Mouse (Mus musculus) stomach, embryonic 16.5 days (tissue): ENCODE measurements around the gene Ints7. TPM values are rescaled to one million over a fixed set of nuclear protein-coding genes. Genes with fewer than 3 reads are reported as not detected.

Experiments
- ATAC-seq: fragments of 200-750 bp; cut with Nextera tagmentation; 2 replicates; pipeline ENCODE4 v1.8.0; 2017; ENCODE audit warnings: moderate number of reproducible peaks, moderate TSS enrichment; ENCODE audit not compliant: insufficient read depth, low FRiP score
- H3K27ac ChIP-seq: fragments of 300-500 bp; sonication (generic); 2 replicates; pipeline ENCODE4 v1.5.1; 2014; ENCODE audit warnings: low read length
- H3K27me3 ChIP-seq: fragments of 300-500 bp; sonication (generic); 2 replicates; pipeline ENCODE4 v1.6.1; 2014; ENCODE audit warnings: low read length, control low read depth, mixed read lengths; ENCODE audit not compliant: control insufficient read depth, insufficient read depth
- H3K36me3 ChIP-seq: fragments of 300-500 bp; sonication (generic); 2 replicates; pipeline ENCODE4 v1.6.1; 2014; ENCODE audit warnings: low read length; ENCODE audit not compliant: control insufficient read depth, insufficient read depth
- H3K4me1 ChIP-seq: fragments of 300-500 bp; sonication (generic); 2 replicates; pipeline ENCODE4 v1.6.1; 2014; ENCODE audit warnings: low read length, control low read depth, mixed read lengths; ENCODE audit not compliant: control insufficient read depth, insufficient read depth
- H3K4me2 ChIP-seq: fragments of 300-500 bp; sonication (generic); 2 replicates; pipeline ENCODE4 v1.6.1; 2014; ENCODE audit warnings: low read depth, low read length, mixed read lengths
- H3K4me3 ChIP-seq: fragments of 300-500 bp; sonication (generic); replicated peaks from 2 replicates; pipeline ENCODE4 v1.5.1; 2014; ENCODE audit warnings: mild to moderate bottlenecking, low read length
- H3K9ac ChIP-seq: fragments of 300-500 bp; sonication (generic); 2 replicates; pipeline ENCODE4 v1.6.1; 2014; ENCODE audit warnings: low read length
- H3K9me3 ChIP-seq: fragments of 300-500 bp; sonication (generic); replicated peaks from 2 replicates; pipeline ENCODE4 v1.6.1; 2016; ENCODE audit warnings: low read length, control low read depth; ENCODE audit not compliant: control insufficient read depth
- WGBS: fragments of 180-500 bp; shearing (Covaris S2); extraction: QIAGEN DNeasy Blood & Tissue Kit; methylation state at CpG from one replicate; pipeline ENCODE4 v1.1.7; 2014; 5-methylcytosine and 5-hydroxymethylcytosine counted together
- polyA plus RNA-seq: library from polyadenylated mRNA; unstranded; fragments of >200 nt; fragmentation: Nextera tagmentation; extraction: Ambion mirVana; gene quantifications from 2 replicates; pipeline ENCODE4 v1.2.1, GENCODE M21; 2015

Gene Ints7
- polyA plus RNA-seq, 1 experiment from 2014 or later, result 46.1 TPM

- Histone ChIP-seq H3K27me3 (no peaks in the 10 kb centered on the region), H3K4me2 (no peak overlapping the region), H3K9ac (no peak overlapping the region), H3K9me3 (no peaks in the 10 kb centered on the region), H3K36me3 (peaks cover 7% of the 10 kb centered on the region), H3K4me3 (no peak overlapping the region), H3K4me1 (no peaks in the 10 kb centered on the region), H3K27ac (no peak overlapping the region)
- no peak for ATAC-seq
- 80% methylated on average over 3 of the region's 3 CpGs for WGBS
Measured at GRCm38 (mm10) chr1:191543747-191544146, 31.7 kb upstream of the Ints7 start.

GRCm38 (mm10) chr1:191550786-191551185 lies 24.6 kb upstream of the Ints7 start:
- 81% methylated on average over 4 of the region's 4 CpGs for WGBS
- Histone ChIP-seq H3K4me1 (no peaks in the 10 kb centered on the region), H3K36me3 (peaks cover 9% of the 10 kb centered on the region; the same call in 1 of the 2 replicates), H3K9me3 (no peaks in the 10 kb centered on the region), H3K4me3 (no peak overlapping the region), H3K27ac (no peak overlapping the region), H3K27me3 (no peaks in the 10 kb centered on the region), H3K9ac (no peak overlapping the region), H3K4me2 (no peak overlapping the region)
- no peak for ATAC-seq

- no peaks in the 10 kb centered on the region for H3K9me3 ChIP-seq
- 60% methylated on average over 8 of the region's 8 CpGs for WGBS
- no peaks in the 10 kb centered on the region for H3K27me3 ChIP-seq
- H3K4me2 ChIP-seq, result no peak overlapping the region
- H3K4me1 ChIP-seq, result no peaks in the 10 kb centered on the region
- ATAC-seq, result peak; percentile 60; the same call in 1 of the 2 replicates
- H3K9ac ChIP-seq, result no peak overlapping the region
- H3K27ac ChIP-seq, result no peak overlapping the region
- H3K36me3 ChIP-seq, result peaks cover 10% of the 10 kb centered on the region
- H3K4me3 ChIP-seq, result no peak overlapping the region
Measured at GRCm38 (mm10) chr1:191557109-191557508, 18.3 kb upstream of the Ints7 start.

- Histone ChIP-seq H3K4me1 (no peaks in the 10 kb centered on the region), H3K9ac (no peak overlapping the region), H3K4me2 (no peak overlapping the region), H3K4me3 (no peak overlapping the region), H3K9me3 (no peaks in the 10 kb centered on the region), H3K27ac (no peak overlapping the region), H3K27me3 (no peaks in the 10 kb centered on the region), H3K36me3 (peaks cover 6% of the 10 kb centered on the region)
- no peak for ATAC-seq
- WGBS, result 85% methylated on average over 5 of the region's 5 CpGs
Measured at GRCm38 (mm10) chr1:191559779-191560178, 15.7 kb upstream of the Ints7 start.

- Histone ChIP-seq H3K9ac (no peak overlapping the region), H3K9me3 (no peaks in the 10 kb centered on the region), H3K4me1 (no peaks in the 10 kb centered on the region), H3K27me3 (no peaks in the 10 kb centered on the region), H3K4me3 (no peak overlapping the region), H3K4me2 (no peak overlapping the region), H3K27ac (no peak overlapping the region), H3K36me3 (no peaks in the 10 kb centered on the region)
- WGBS, result 58% methylated on average over 6 of the region's 6 CpGs
- no peak for ATAC-seq
Measured at GRCm38 (mm10) chr1:191562823-191563365, 12.5 kb upstream of the Ints7 start.

- H3K27me3 ChIP-seq, result no peaks in the 10 kb centered on the region
- H3K9me3 ChIP-seq, result no peaks in the 10 kb centered on the region
- H3K4me3 ChIP-seq, result no peak overlapping the region
- 91% methylated on average over 1 of the region's 1 CpGs for WGBS
- no peaks in the 10 kb centered on the region for H3K4me1 ChIP-seq
- no peak overlapping the region for H3K4me2 ChIP-seq
- no peak for ATAC-seq
- H3K36me3 ChIP-seq, result no peaks in the 10 kb centered on the region
- no peak overlapping the region for H3K27ac ChIP-seq
- no peak overlapping the region for H3K9ac ChIP-seq
Measured at GRCm38 (mm10) chr1:191567859-191568258, 7.6 kb upstream of the Ints7 start.

GRCm38 (mm10) chr1:191569625-191570024 lies 5.8 kb upstream of the Ints7 start:
- no peak overlapping the region for H3K27ac ChIP-seq
- 93% methylated on average over 2 of the region's 2 CpGs for WGBS
- no peak overlapping the region for H3K9ac ChIP-seq
- no peaks in the 10 kb centered on the region for H3K4me1 ChIP-seq
- no peaks in the 10 kb centered on the region for H3K36me3 ChIP-seq
- no peak overlapping the region for H3K4me2 ChIP-seq
- no peaks in the 10 kb centered on the region for H3K9me3 ChIP-seq
- H3K27me3 ChIP-seq, result no peaks in the 10 kb centered on the region
- H3K4me3 ChIP-seq, result no peak overlapping the region
- ATAC-seq, result no peak

GRCm38 (mm10) chr1:191570415-191570814 lies 5.0 kb upstream of the Ints7 start:
- no peak overlapping the region for H3K4me3 ChIP-seq
- WGBS, result 82% methylated on average over 3 of the region's 3 CpGs
- H3K9me3 ChIP-seq, result no peaks in the 10 kb centered on the region
- H3K9ac ChIP-seq, result no peak overlapping the region
- no peaks in the 10 kb centered on the region for H3K4me1 ChIP-seq
- no peak overlapping the region for H3K27ac ChIP-seq
- no peaks in the 10 kb centered on the region for H3K27me3 ChIP-seq
- H3K4me2 ChIP-seq, result no peak overlapping the region
- H3K36me3 ChIP-seq, result no peaks in the 10 kb centered on the region
- ATAC-seq, result no peak

- ATAC-seq, result no peak
- H3K27me3 ChIP-seq, result no peaks in the 10 kb centered on the region
- 2% methylated on average over 13 of the region's 13 CpGs for WGBS
Measured at GRCm38 (mm10) chr1:191573906-191574639, 1.4 kb upstream of the Ints7 start.

More at GRCm38 (mm10) chr1:191573906-191574639, 1.4 kb upstream of the Ints7 start:
- Histone ChIP-seq H3K27ac (peak overlapping the region; percentile 93), H3K36me3 (no peaks in the 10 kb centered on the region), H3K9ac (peak overlapping the region; percentile 87), H3K9me3 (no peaks in the 10 kb centered on the region), H3K4me2 (peak overlapping the region; percentile 78), H3K4me1 (peaks cover 17% of the 10 kb centered on the region), H3K4me3 (peak overlapping the region; percentile 92)
